Mouse (Mus musculus) embryonic facial prominence, embryonic 15.5 days (tissue): ENCODE data around the gene Cep41. TPM values are rescaled to one million over a fixed set of nuclear protein-coding genes. Genes with fewer than 3 reads are reported as not detected.

Source experiments
- ATAC-seq: fragments of 200-750 bp; cut with Nextera tagmentation; 2 replicates; pipeline ENCODE4 v1.8.0; 2017; ENCODE audit warnings: low read depth, moderate TSS enrichment; ENCODE audit not compliant: insufficient number of reproducible peaks, low FRiP score, low TSS enrichment
- H3K27ac ChIP-seq: fragments of 300-500 bp; sonication (generic); replicated peaks from 2 replicates; pipeline ENCODE4 v1.5.1; 2015; ENCODE audit warnings: mild to moderate bottlenecking, inconsistent platforms
- H3K27me3 ChIP-seq: fragments of 300-500 bp; sonication (generic); 2 replicates; pipeline ENCODE4 v1.6.1; 2015; ENCODE audit warnings: inconsistent platforms
- H3K36me3 ChIP-seq: fragments of 300-500 bp; sonication (generic); 2 replicates; pipeline ENCODE4 v1.6.1; 2015; ENCODE audit warnings: mild to moderate bottlenecking, inconsistent platforms
- H3K4me1 ChIP-seq: fragments of 300-500 bp; sonication (generic); 2 replicates; pipeline ENCODE4 v1.6.1; 2015; ENCODE audit warnings: inconsistent platforms
- H3K4me2 ChIP-seq: fragments of 300-500 bp; sonication (generic); replicated peaks from 2 replicates; pipeline ENCODE4 v1.6.1; 2015; ENCODE audit warnings: mild to moderate bottlenecking, inconsistent platforms
- H3K4me3 ChIP-seq: fragments of 300-500 bp; sonication (generic); replicated peaks from 2 replicates; pipeline ENCODE4 v1.5.1; 2015; ENCODE audit warnings: mild to moderate bottlenecking, inconsistent platforms
- H3K9ac ChIP-seq: fragments of 300-500 bp; sonication (generic); 2 replicates; pipeline ENCODE4 v1.6.1; 2015; ENCODE audit warnings: inconsistent platforms
- H3K9me3 ChIP-seq: fragments of 300-500 bp; sonication (generic); replicated peaks from 2 replicates; pipeline ENCODE4 v1.6.1; 2016; ENCODE audit warnings: inconsistent platforms
- WGBS: fragments of 180-500 bp; shearing (Covaris S2); methylation state at CpG from one replicate; pipeline ENCODE4 v1.1.7; 2015; 5-methylcytosine and 5-hydroxymethylcytosine counted together
- polyA plus RNA-seq: library from polyadenylated mRNA; unstranded; fragments of >200 nt; fragmentation: Nextera tagmentation; extraction: Ambion mirVana; gene quantifications from 2 replicates; pipeline ENCODE4 v1.2.1, GENCODE M21; 2015

Gene Cep41
- polyA plus RNA-seq, 1 experiment from 2014 or later = 33.1 TPM

DNA sequence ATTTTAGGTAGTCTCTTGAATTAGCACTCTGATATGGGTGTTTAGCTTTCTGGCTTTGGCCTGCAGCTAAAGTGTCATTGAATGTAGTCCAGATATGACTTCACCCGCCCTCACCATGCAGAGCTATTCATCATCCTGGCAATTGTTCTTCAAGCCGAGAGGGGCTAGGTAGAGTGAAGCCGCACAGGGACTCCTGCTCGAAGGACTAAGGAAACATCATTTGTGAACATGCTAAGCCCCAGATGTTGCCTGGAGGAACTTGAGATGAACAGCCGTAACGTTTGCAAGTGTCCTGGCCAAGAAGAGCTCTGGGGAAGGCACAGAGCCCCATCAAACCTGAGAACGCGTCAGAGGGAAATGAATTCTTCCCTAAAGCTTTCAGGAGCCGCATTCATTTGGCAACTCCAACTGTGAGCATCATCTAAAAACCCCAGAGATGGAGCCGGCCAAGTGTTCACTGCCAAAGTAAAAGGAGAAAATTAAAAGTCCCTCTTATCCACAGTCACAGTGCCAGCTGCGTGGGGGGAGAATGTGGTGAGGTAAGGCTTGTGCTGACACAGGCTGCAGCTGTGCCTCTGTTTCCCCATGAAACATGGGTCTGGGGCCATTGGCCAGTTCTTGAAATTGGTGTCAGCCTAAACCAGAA is 43.8 kb downstream of the Cep41 start:
- no peak overlapping the region for H3K4me3 ChIP-seq
- no peaks in the 10 kb centered on the region for H3K27me3 ChIP-seq
- H3K9ac ChIP-seq = no peak overlapping the region
- 46% methylated on average over 11 of the region's 11 CpGs for WGBS
- no peak overlapping the region for H3K4me2 ChIP-seq
- H3K27ac ChIP-seq = peak overlapping the region; percentile 75
- ATAC-seq = peak; percentile 78
- no peaks in the 10 kb centered on the region for H3K36me3 ChIP-seq
- no peaks in the 10 kb centered on the region for H3K9me3 ChIP-seq
- H3K4me1 ChIP-seq = peaks cover 47% of the 10 kb centered on the region

DNA sequence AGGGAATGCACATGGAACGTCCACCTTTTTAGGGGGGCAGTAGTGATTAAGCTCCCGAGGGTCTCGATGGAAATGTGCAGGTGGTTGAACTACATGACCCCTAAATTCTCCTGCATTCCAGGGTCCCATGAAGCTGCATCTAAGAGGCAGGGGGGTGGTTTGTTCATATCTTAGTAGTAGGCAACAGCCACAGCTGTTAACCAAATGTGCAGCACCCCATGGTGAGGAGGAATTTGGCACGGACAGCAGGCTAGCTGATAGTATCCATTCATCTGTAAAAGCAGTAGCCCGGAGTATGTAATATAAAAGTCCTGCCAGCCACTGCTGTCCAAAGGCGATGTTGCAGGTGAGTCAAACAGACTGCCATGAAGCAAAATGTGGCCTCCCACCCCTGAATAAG is 48.2 kb downstream of the Cep41 start:
- Histone ChIP-seq H3K4me1 (peaks cover 38% of the 10 kb centered on the region), H3K4me2 (no peak overlapping the region), H3K36me3 (no peaks in the 10 kb centered on the region), H3K9me3 (no peaks in the 10 kb centered on the region), H3K4me3 (no peak overlapping the region), H3K9ac (no peak overlapping the region), H3K27ac (no peak overlapping the region), H3K27me3 (no peaks in the 10 kb centered on the region)
- 65% methylated on average over 6 of the region's 6 CpGs for WGBS
- ATAC-seq = no peak

DNA sequence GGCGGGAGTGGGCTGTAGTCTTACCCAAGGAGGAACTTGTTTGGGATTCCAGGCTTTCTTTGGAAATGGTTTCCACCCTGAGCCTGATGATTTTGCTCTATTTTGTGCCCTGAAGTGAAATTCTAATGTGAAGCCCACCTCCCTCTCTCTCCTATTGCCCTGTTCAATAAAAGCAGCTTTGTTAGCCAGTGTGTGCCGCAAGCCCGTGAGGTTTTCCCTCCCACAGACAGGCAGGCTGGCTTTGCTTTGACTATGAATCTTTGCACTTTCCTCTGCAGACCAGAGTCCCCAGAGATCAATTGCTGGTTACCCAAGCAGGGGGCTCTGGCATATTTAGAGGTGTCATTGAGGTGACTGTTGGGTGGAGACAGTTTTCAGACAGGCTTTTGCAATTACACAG is 49.1 kb downstream of the Cep41 start:
- peaks cover 32% of the 10 kb centered on the region for H3K4me1 ChIP-seq
- no peak overlapping the region for H3K4me2 ChIP-seq
- H3K9me3 ChIP-seq = no peaks in the 10 kb centered on the region
- no peak overlapping the region for H3K9ac ChIP-seq
- ATAC-seq = no peak
- H3K4me3 ChIP-seq = no peak overlapping the region
- H3K36me3 ChIP-seq = no peaks in the 10 kb centered on the region
- H3K27me3 ChIP-seq = no peaks in the 10 kb centered on the region
- WGBS = 54% methylated on average over 3 of the region's 3 CpGs
- peak overlapping the region; percentile 61; the same call in 1 of the 2 replicates for H3K27ac ChIP-seq

DNA sequence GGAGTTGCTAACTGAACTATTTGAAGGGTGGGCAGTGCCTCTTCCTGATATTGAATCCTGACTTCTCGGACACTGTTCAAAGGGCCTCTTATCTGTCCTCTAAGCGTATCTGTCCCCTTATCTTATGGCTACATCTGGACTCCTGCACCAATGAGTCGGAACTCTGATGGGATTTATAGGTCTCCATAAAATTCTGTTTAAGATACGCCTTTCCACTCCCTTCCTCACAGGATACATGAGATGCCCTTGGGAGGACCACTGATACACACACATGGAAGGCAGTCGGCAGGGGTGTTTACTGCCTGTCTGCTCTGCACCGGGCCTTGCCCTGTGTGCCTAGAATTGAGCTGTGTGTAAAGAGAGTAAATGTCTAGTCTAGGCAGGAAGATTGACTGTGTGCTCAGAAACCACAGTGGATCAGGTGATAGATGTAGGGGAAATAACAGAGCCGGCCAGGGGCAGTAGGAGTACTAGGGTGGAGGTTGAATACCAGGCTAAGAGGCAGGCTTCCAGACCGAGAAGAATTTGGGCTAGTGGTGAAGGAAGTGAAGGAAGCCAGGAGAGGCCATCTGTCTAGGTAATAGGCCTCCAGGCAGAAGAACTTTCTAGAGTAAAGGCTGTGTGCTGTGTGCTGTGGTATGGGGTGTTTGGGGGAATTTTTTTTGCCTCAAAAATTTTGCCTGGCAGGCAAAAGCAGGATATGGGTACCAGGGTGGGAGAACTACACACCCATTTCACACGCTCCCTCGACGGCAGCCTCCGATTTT is 49.7 kb downstream of the Cep41 start:
- Histone ChIP-seq H3K4me2 (no peak overlapping the region), H3K27me3 (no peaks in the 10 kb centered on the region), H3K4me3 (no peak overlapping the region), H3K4me1 (peaks cover 26% of the 10 kb centered on the region), H3K9ac (no peak overlapping the region; the same call in 1 of the 2 replicates), H3K36me3 (no peaks in the 10 kb centered on the region), H3K27ac (peak overlapping the region; percentile 61), H3K9me3 (no peaks in the 10 kb centered on the region)
- WGBS = 59% methylated on average over 12 of the region's 12 CpGs
- ATAC-seq = no peak

DNA sequence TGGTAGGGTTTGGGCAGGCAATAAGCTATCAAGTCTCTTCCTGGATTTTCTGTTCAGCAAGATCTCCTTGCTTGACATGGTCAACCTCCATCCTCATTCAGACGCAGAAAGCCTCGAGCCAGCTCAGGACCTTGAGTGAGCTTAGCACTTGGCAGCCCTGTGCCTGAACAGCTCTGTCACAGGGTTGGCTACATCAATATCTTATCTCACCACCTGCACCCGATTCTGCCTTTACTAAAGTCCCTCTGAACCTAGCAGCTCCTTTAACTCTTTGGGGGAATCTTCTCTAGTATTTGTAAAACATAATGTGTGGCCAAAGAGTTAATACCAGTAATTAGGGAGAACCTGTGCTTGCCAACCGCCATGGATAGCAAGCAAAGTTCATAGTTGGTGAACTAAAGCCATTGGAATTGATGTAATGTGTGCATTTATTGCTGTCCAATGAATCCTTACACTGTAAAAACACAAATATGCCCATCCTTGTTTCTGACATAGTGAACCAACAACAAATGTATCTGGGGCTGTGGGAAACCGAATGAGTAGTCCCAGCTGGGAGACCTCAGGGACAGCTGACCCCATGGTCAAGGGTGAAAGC is 54.8 kb downstream of the Cep41 start, which contains the start of gene Cpa1:
Cpa1 (plus strand) TSS at position 545 of the 595 bp plus-strand sequence.
- no peak within 1 kb of the TSS for H3K27ac ChIP-seq

DNA sequence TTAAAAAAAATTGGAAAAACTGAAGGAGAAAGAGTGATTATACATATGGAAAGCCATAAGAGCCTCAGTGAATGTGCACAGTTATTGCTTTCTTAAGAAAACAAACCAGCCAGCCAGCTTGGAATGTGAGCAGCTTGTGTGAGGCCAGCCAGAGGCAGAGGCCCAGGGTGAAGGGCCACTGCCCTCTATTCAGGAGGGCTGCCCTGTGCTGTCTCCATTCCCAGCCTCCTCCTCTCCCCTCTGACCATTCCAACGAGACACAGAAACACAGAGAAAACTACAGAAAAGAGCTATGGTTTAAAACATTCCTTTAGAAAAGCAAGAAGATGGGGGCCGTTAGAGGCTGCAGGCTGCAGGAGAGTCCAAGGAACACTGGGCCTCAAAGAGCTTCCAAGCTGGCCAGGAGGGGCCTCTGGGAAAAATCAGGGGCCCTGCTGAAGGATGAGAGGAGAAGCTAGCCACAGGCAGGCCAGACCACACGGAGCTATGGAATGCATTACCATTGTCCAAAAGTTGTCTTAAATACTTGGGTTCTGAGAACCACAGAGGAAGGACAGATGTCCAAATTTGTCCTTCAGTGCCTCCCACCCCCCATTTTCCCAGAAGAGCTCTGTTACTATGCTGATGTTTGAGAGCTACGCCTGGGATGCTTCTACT is 57.2 kb downstream of the Cep41 start:
- ATAC-seq = peak; percentile 79
- no peak overlapping the region for H3K9ac ChIP-seq

More for the DNA sequence above, 54.8 kb downstream of the Cep41 start, which contains the start of gene Cpa1:
- 78% methylated on average over 5 of the region's 5 CpGs for WGBS
- Histone ChIP-seq H3K4me2 (no peak within 1 kb of the TSS), H3K4me1 (peaks cover 29% of the 10 kb centered on the region), H3K4me3 (no peak within 1 kb of the TSS), H3K9me3 (no peaks in the 10 kb centered on the region), H3K27me3 (no peaks in the 10 kb centered on the region), H3K36me3 (no peaks in the 10 kb centered on the region), H3K9ac (no peak within 1 kb of the TSS)
- no peak for ATAC-seq

DNA sequence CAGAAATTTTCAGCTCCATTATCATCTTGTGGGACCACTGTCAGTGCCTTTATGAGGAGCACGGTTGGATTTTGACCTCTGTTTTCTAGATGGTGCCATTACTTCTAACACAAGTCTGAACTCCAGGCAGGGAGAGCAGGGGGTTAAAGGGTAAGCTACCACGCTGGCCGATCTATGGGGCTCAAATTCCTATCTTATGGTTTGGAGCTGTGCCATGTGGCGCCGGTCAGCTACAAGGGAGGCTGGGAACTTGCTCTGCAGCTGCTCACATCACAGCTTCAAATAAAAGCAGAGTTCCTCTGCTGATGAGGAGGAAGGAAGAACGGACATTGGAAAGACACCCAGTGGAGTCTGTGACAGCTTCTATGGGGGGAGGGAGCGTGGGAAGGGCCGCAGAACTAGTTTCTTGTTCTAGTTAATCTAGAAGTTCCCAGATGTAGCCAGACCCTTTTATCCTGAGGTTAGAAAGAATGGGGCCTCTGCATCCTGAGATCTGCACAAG is 58.1 kb downstream of the Cep41 start:
- Histone ChIP-seq H3K9ac (no peak overlapping the region), H3K4me1 (peaks cover 30% of the 10 kb centered on the region)

More for the DNA sequence above, 57.2 kb downstream of the Cep41 start:
- Histone ChIP-seq H3K27me3 (no peaks in the 10 kb centered on the region), H3K4me1 (peaks cover 30% of the 10 kb centered on the region), H3K4me2 (no peak overlapping the region), H3K9me3 (no peaks in the 10 kb centered on the region), H3K36me3 (no peaks in the 10 kb centered on the region), H3K27ac (peak overlapping the region; percentile 89), H3K4me3 (no peak overlapping the region)
- 37% methylated on average over 4 of the region's 4 CpGs for WGBS

DNA sequence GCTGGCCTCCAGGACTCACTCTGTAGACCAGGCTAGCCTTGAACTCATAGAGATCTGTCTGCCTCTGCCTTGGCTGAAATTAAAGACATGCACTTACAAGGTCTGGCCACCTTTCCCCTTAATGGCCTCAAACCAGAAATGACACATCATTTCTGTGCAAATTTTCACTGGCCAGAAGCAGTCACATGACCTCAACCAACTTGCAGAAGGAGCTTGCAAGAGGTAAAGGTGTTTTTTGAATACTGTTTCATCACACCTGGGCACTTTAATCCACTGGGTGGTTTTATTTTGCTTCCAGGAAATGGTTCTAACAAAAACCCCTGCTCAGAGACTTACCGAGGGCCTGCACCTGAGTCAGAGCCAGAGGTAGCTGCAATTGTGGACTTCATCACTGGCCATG is 63.6 kb downstream of the Cep41 start:
- Histone ChIP-seq H3K4me2 (no peak overlapping the region), H3K9ac (no peak overlapping the region), H3K36me3 (no peaks in the 10 kb centered on the region), H3K4me3 (no peak overlapping the region), H3K27me3 (no peaks in the 10 kb centered on the region), H3K27ac (no peak overlapping the region), H3K9me3 (no peaks in the 10 kb centered on the region), H3K4me1 (peaks cover 14% of the 10 kb centered on the region)
- 83% methylated on average over 1 of the region's 1 CpGs for WGBS
- no peak for ATAC-seq

More for the DNA sequence above, 58.1 kb downstream of the Cep41 start:
- no peaks in the 10 kb centered on the region for H3K27me3 ChIP-seq
- no peak overlapping the region for H3K4me2 ChIP-seq
- no peaks in the 10 kb centered on the region for H3K9me3 ChIP-seq
- no peaks in the 10 kb centered on the region for H3K36me3 ChIP-seq
- peak overlapping the region; percentile 89 for H3K27ac ChIP-seq
- no peak overlapping the region for H3K4me3 ChIP-seq
- no peak for ATAC-seq
- 27% methylated on average over 8 of the region's 8 CpGs for WGBS

DNA sequence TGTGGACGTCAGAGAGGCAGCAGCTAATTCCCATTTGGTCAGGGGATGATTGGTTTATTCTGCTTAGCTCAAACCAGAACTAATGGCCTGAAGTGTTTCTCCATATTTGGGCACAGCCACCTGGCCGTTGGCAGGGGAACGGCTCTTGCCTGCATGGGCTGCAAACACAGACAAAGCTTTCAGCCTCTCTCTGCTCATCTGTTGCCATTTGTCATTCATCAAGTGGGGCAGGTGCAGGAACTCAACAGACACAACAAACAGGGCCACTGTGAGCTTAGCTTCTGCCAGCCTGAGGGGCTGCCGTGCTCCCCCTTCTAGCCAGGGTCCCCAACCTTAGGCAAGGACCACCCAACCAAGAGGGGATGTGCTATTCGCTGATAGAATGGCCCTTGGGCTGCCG is 65.4 kb downstream of the Cep41 start:
- no peaks in the 10 kb centered on the region for H3K27me3 ChIP-seq
- H3K4me1 ChIP-seq = peaks cover 14% of the 10 kb centered on the region
- H3K27ac ChIP-seq = peak overlapping the region; percentile 48
- peak; percentile 74; the same call in 1 of the 2 replicates for ATAC-seq
- no peak overlapping the region for H3K4me2 ChIP-seq
- H3K4me3 ChIP-seq = no peak overlapping the region
- H3K9ac ChIP-seq = no peak overlapping the region
- WGBS = 31% methylated on average over 6 of the region's 6 CpGs
- no peaks in the 10 kb centered on the region for H3K36me3 ChIP-seq
- no peaks in the 10 kb centered on the region for H3K9me3 ChIP-seq

DNA sequence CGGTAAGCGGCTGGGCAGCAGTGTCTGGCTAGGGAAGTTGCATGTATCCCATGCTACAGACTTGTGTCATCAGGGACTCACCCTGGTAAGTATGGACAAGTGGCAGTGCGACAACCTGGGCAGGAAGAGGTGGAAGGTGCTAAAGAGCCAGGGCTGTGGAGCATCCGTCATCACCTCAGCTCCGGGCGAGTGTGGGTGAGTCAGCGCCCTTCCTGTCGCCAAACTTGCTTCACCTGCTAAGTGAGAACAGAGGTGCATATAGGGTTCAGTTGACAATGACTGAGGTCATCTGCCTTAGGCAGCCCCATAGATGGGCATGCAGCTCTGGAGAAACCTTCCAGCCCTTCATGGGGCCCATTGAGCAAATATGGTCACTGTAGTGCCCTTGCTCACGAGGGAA is 68.8 kb downstream of the Cep41 start:
- Histone ChIP-seq H3K4me1 (peaks cover 16% of the 10 kb centered on the region), H3K27me3 (no peaks in the 10 kb centered on the region), H3K9me3 (no peaks in the 10 kb centered on the region), H3K9ac (no peak overlapping the region), H3K36me3 (no peaks in the 10 kb centered on the region), H3K4me2 (no peak overlapping the region), H3K4me3 (no peak overlapping the region), H3K27ac (no peak overlapping the region)
- WGBS = 80% methylated on average over 9 of the region's 9 CpGs
- no peak for ATAC-seq

DNA sequence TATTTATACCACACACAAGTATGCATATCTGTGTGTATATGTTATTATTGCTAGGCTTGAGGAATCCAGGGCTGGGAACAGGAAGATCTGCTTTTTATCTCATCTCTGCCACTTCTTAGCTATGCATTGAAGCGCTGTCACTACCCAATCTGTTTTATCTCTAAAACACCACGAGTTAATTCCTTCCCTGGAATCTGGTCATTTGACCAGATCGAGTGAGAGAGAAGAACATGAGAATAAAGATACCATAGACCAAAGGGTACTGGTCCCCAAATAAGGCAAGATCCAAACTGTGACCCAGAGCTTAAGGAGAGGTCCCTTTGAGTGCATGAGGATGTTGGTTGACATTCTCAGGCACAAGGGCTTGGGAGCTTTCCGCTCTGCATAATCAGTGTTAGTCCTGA is 71.6 kb downstream of the Cep41 start:
- Histone ChIP-seq H3K27ac (no peak overlapping the region; the same call in 1 of the 2 replicates), H3K4me1 (peaks cover 30% of the 10 kb centered on the region), H3K4me2 (no peak overlapping the region), H3K9ac (no peak overlapping the region), H3K36me3 (no peaks in the 10 kb centered on the region), H3K9me3 (no peaks in the 10 kb centered on the region), H3K4me3 (no peak overlapping the region), H3K27me3 (no peaks in the 10 kb centered on the region)
- no peak for ATAC-seq
- 59% methylated on average over 4 of the region's 4 CpGs for WGBS
